Mouse (Mus musculus) forebrain, postnatal 0 days (tissue): ENCODE results near the gene Mbnl1. TPM values are rescaled to one million over a fixed set of nuclear protein-coding genes. Genes with fewer than 3 reads are reported as not detected.

Experiments
- ATAC-seq: fragments of 200-750 bp; cut with Nextera tagmentation; 2 replicates; pipeline ENCODE4 v1.8.0; 2017; ENCODE audit warnings: mild to moderate bottlenecking, moderate library complexity
- DNase-seq: peaks from one replicate; pipeline ENCODE4 v3.0.0-alpha.2; 2015
- H3K27ac ChIP-seq: fragments of 300-500 bp; sonication (generic); 2 replicates; pipeline ENCODE4 v1.5.1; 2014; ENCODE audit warnings: low read depth, mild to moderate bottlenecking, antibody characterized with exemption, low read length, moderate library complexity, mixed read lengths
- H3K27me3 ChIP-seq: fragments of 300-500 bp; sonication (generic); 2 replicates; pipeline ENCODE4 v1.6.1; 2014; ENCODE audit warnings: mild to moderate bottlenecking, low read length, mixed read lengths; ENCODE audit not compliant: insufficient read depth
- H3K36me3 ChIP-seq: fragments of 300-500 bp; sonication (generic); 2 replicates; pipeline ENCODE4 v1.6.1; 2014; ENCODE audit warnings: mild to moderate bottlenecking, moderate library complexity; ENCODE audit not compliant: insufficient read depth
- H3K4me1 ChIP-seq: fragments of 300-500 bp; sonication (generic); 2 replicates; pipeline ENCODE4 v1.6.1; 2014; ENCODE audit warnings: antibody characterized with exemption; ENCODE audit not compliant: insufficient read depth
- H3K4me2 ChIP-seq: fragments of 300-500 bp; sonication (generic); 2 replicates; pipeline ENCODE4 v1.6.1; 2014; ENCODE audit warnings: low read depth, mild to moderate bottlenecking, moderate library complexity
- H3K4me3 ChIP-seq: fragments of 300-500 bp; sonication (generic); 2 replicates; pipeline ENCODE4 v1.5.1; 2014; ENCODE audit warnings: low read depth, low read length, mixed read lengths
- H3K9ac ChIP-seq: fragments of 300-500 bp; sonication (generic); 2 replicates; pipeline ENCODE4 v1.6.1; 2014; ENCODE audit warnings: mild to moderate bottlenecking
- H3K9me3 ChIP-seq: fragments of 300-500 bp; sonication (generic); 2 replicates; pipeline ENCODE4 v1.6.1; 2016; ENCODE audit warnings: low read length
- CTCF ChIP-seq: sonication (generic); IDR thresholded peaks from 2 replicates; pipeline ENCODE4 v1.5.1; 2016; ENCODE audit warnings: antibody characterized with exemption, control low read depth, low read depth
- WGBS: fragments of 180-500 bp; shearing (Covaris S2); extraction: QIAGEN DNeasy Blood & Tissue Kit; methylation state at CpG from one replicate; pipeline ENCODE4 v1.1.7; 2014; 5-methylcytosine and 5-hydroxymethylcytosine counted together
- polyA plus RNA-seq: library from polyadenylated mRNA; unstranded; fragments of >200 nt; fragmentation: Nextera tagmentation; extraction: Ambion mirVana; gene quantifications from 2 replicates; pipeline ENCODE4 v1.2.1, GENCODE M21; 2015
- total RNA-seq: library from RNA; depleted of rRNA; stranded (reverse); fragments of >200 nt; gene quantifications from 2 replicates; pipeline ENCODE4 v1.2.3, GENCODE M21; 2014

Gene Mbnl1
- total and polyA plus RNA-seq, 2 experiments from 2014 or later: 42.7 to 84.7 TPM

- Histone ChIP-seq H3K27ac (no peak overlapping the region), H3K27me3 (no peaks in the 10 kb centered on the region), H3K4me2 (no peak overlapping the region), H3K9ac (no peak overlapping the region), H3K9me3 (no peaks in the 10 kb centered on the region), H3K4me3 (no peak overlapping the region), H3K4me1 (no peaks in the 10 kb centered on the region), H3K36me3 (no peaks in the 10 kb centered on the region)
- 19% methylated on average over 7 of the region's 7 CpGs for WGBS
- DNase-seq (no peak), ATAC-seq (peak; percentile 40; the same call in 1 of the 2 replicates)
- no peak for TF ChIP-seq CTCF
Measured at GRCm38 (mm10) chr3:60513337-60513736, 40.7 kb downstream of the Mbnl1 start.

- TF ChIP-seq CTCF: no peak
Measured at GRCm38 (mm10) chr3:60513746-60514145, 41.1 kb downstream of the Mbnl1 start.

GRCm38 (mm10) chr3:60515430-60515829 is 42.8 kb downstream of the Mbnl1 start:
- Histone ChIP-seq H3K36me3 (no peaks in the 10 kb centered on the region), H3K4me1 (no peaks in the 10 kb centered on the region), H3K27ac (no peak overlapping the region), H3K4me3 (no peak overlapping the region), H3K4me2 (no peak overlapping the region), H3K27me3 (no peaks in the 10 kb centered on the region), H3K9me3 (no peaks in the 10 kb centered on the region), H3K9ac (no peak overlapping the region)
- DNase-seq: no peak
- TF ChIP-seq CTCF: no peak
- no peak for ATAC-seq

More at GRCm38 (mm10) chr3:60513746-60514145, 41.1 kb downstream of the Mbnl1 start:
- ATAC-seq: no peak
- DNase-seq: no peak
- WGBS: 46% methylated on average over 2 of the region's 2 CpGs
- H3K4me3 ChIP-seq: no peak overlapping the region
- no peaks in the 10 kb centered on the region for H3K4me1 ChIP-seq
- H3K27ac ChIP-seq: no peak overlapping the region
- H3K9me3 ChIP-seq: no peaks in the 10 kb centered on the region
- no peaks in the 10 kb centered on the region for H3K27me3 ChIP-seq
- H3K9ac ChIP-seq: no peak overlapping the region
- H3K36me3 ChIP-seq: no peaks in the 10 kb centered on the region
- no peak overlapping the region for H3K4me2 ChIP-seq

- Histone ChIP-seq H3K9ac (no peak overlapping the region), H3K4me3 (no peak overlapping the region), H3K36me3 (no peaks in the 10 kb centered on the region), H3K27ac (no peak overlapping the region), H3K4me2 (no peak overlapping the region), H3K27me3 (no peaks in the 10 kb centered on the region), H3K9me3 (no peaks in the 10 kb centered on the region), H3K4me1 (no peaks in the 10 kb centered on the region)
- peak; percentile 44 for TF ChIP-seq CTCF
- WGBS: 34% methylated on average over 12 of the region's 12 CpGs
- no peak for ATAC-seq
- DNase-seq: no peak
Measured at GRCm38 (mm10) chr3:60516054-60516674, 43.5 kb downstream of the Mbnl1 start.

GRCm38 (mm10) chr3:60517234-60517787 is 44.7 kb downstream of the Mbnl1 start:
- Histone ChIP-seq H3K9me3 (no peaks in the 10 kb centered on the region), H3K9ac (no peak overlapping the region), H3K4me2 (no peak overlapping the region), H3K36me3 (no peaks in the 10 kb centered on the region), H3K27ac (no peak overlapping the region), H3K4me1 (no peaks in the 10 kb centered on the region), H3K27me3 (no peaks in the 10 kb centered on the region), H3K4me3 (no peak overlapping the region)
- ATAC-seq (no peak), DNase-seq (no peak)
- TF ChIP-seq CTCF: no peak
- 83% methylated on average over 3 of the region's 3 CpGs for WGBS

- H3K4me2 ChIP-seq: no peak overlapping the region
- H3K36me3 ChIP-seq: no peaks in the 10 kb centered on the region
- no peaks in the 10 kb centered on the region for H3K4me1 ChIP-seq
- H3K27ac ChIP-seq: no peak overlapping the region
- H3K9ac ChIP-seq: no peak overlapping the region
- no peaks in the 10 kb centered on the region for H3K27me3 ChIP-seq
- no peak overlapping the region for H3K4me3 ChIP-seq
- no peak for TF ChIP-seq CTCF
- 82% methylated on average over 3 of the region's 3 CpGs for WGBS
- ATAC-seq (no peak), DNase-seq (no peak)
- no peaks in the 10 kb centered on the region for H3K9me3 ChIP-seq
Measured at GRCm38 (mm10) chr3:60519337-60519736, 46.7 kb downstream of the Mbnl1 start.

- DNase-seq (no peak), ATAC-seq (no peak)
- H3K9ac ChIP-seq: no peak overlapping the region
- no peaks in the 10 kb centered on the region for H3K9me3 ChIP-seq
- no peak overlapping the region for H3K27ac ChIP-seq
- H3K4me1 ChIP-seq: peaks cover 7% of the 10 kb centered on the region; the same call in 1 of the 2 replicates
- 94% methylated on average over 1 of the region's 1 CpGs for WGBS
- H3K27me3 ChIP-seq: no peaks in the 10 kb centered on the region
- H3K4me2 ChIP-seq: no peak overlapping the region
- H3K4me3 ChIP-seq: no peak overlapping the region
- no peak for TF ChIP-seq CTCF
- no peaks in the 10 kb centered on the region for H3K36me3 ChIP-seq
Measured at GRCm38 (mm10) chr3:60524127-60524526, 51.5 kb downstream of the Mbnl1 start.
